Mouse (Mus musculus): Measurements from ENCODE around the gene Zcrb1.
A peak's percentile ranks its signal among the peaks of the same experiment; 100 is the strongest.
"Not testable (repeated sequence)": the region's sequence is repeated elsewhere in the genome, so short reads cannot be mapped to it uniquely, and the experiment has no call there.

Gene Zcrb1

GRCm38 (mm10) chr15:93397826-93398698 is at the start of gene Zcrb1, which contains the start of gene Pphln1:
Zcrb1 (minus strand) TSS chr15:93398334.
Pphln1 (plus strand) TSS chr15:93398350.
- DNase-seq = peak; percentile 89 to 92

GRCm38 (mm10) chr15:93443676-93444075 is 45.5 kb upstream of the Zcrb1 start:
- DNase-seq = no peak

GRCm38 (mm10) chr15:93442271-93442670 is 44.1 kb upstream of the Zcrb1 start:
- DNase-seq = no peak

- DNase-seq = peak; percentile 67 to 78
Observed at GRCm38 (mm10) chr15:93438663-93439062, 40.5 kb upstream of the Zcrb1 start.

- no peak for DNase-seq
Observed at GRCm38 (mm10) chr15:93435998-93436397, 37.9 kb upstream of the Zcrb1 start.

GRCm38 (mm10) chr15:93433811-93434210 is 35.7 kb upstream of the Zcrb1 start:
- no peak for DNase-seq

GRCm38 (mm10) chr15:93422537-93422936 is 24.4 kb upstream of the Zcrb1 start:
- DNase-seq = no peak

GRCm38 (mm10) chr15:93420596-93420995 is 22.5 kb upstream of the Zcrb1 start:
- no peak for DNase-seq

- DNase-seq = no peak
Observed at GRCm38 (mm10) chr15:93416300-93416699, 18.2 kb upstream of the Zcrb1 start.

GRCm38 (mm10) chr15:93414456-93414855 is 16.3 kb upstream of the Zcrb1 start:
- DNase-seq = no peak

- no peak for DNase-seq
Observed at GRCm38 (mm10) chr15:93412445-93412844, 14.3 kb upstream of the Zcrb1 start.

- no peak for DNase-seq
Observed at GRCm38 (mm10) chr15:93406492-93406891, 8.4 kb upstream of the Zcrb1 start.

GRCm38 (mm10) chr15:93405446-93405986 is 7.4 kb upstream of the Zcrb1 start:
- DNase-seq = no peak

GRCm38 (mm10) chr15:93404849-93405248 is 6.7 kb upstream of the Zcrb1 start:
- no peak for DNase-seq

- DNase-seq = no peak
Observed at GRCm38 (mm10) chr15:93402730-93403129, 4.6 kb upstream of the Zcrb1 start.

GRCm38 (mm10) chr15:93401446-93401845 is 3.3 kb upstream of the Zcrb1 start:
- no peak for DNase-seq

- DNase-seq = peak; percentile 6 to 20
Observed at GRCm38 (mm10) chr15:93398699-93399540, 786 bp upstream of the Zcrb1 start.

- DNase-seq = no peak
Observed at GRCm38 (mm10) chr15:93397269-93397668, 865 bp downstream of the Zcrb1 start.

GRCm38 (mm10) chr15:93381337-93381736 is 16.8 kb downstream of the Zcrb1 start:
- DNase-seq = no peak

GRCm38 (mm10) chr15:93379177-93379576 is 19.0 kb downstream of the Zcrb1 start:
- DNase-seq = no peak

GRCm38 (mm10) chr15:93375696-93376095 is 22.4 kb downstream of the Zcrb1 start:
- DNase-seq = no peak

GRCm38 (mm10) chr15:93372525-93373119 is 25.5 kb downstream of the Zcrb1 start:
- DNase-seq = not testable (repeated sequence)

- DNase-seq = no peak
Observed at GRCm38 (mm10) chr15:93371838-93372237, 26.3 kb downstream of the Zcrb1 start.

All from cerebellum, postnatal 25 days (tissue).